8 mouse cellular contexts compared by ENCODE assay signal in the genomic region with DNA sequence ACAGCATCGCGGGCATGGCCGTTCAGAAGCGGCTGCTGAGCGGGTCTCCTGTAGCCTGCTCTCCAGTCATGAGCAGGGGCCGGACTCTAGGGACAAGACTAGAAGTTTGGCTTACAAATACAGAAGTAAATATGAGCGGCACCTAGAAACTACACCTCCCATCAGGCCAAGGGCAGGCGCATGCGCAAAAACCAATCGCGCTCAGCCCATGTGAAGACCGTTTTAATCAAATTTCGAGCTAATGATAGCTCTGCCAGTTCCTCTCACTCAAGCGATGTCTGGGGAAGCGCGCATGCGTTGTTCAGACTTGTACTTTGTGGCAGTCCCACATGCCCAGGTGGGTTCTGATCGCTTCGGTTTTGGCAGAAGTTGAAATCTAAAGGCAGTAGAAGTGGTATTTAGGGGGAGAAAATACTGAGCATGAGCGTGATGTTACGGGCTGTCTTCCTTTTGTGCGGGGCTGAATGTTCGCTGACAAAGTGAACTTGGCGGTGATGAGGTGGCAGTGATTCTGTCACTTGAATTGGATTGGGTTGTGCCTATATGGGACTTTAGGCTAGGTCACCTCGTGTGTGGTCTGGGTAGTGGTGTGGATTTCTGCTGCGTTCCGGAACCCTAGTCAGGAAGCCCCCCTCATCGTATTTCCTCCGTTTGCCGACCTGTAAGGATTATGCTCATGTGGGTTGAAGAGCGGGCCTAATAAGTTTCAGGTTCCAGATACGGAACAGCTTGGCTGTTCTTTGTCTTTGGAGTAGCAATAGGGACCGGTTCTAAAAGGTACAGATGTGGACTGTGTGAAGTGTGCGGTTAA. TPM values are rescaled to one million over a fixed set of nuclear protein-coding genes. Genes with fewer than 3 reads are reported as not detected.
DNase-seq lines count a peak whose midpoint lies in the region; ATAC-seq and TF ChIP-seq lines count a peak whose summit lies in the region.

Gene Arsk, minus strand, starts transcription at position 168 of the 811 bp plus-strand sequence.
Gene Ttc37, plus strand, starts transcription at position 242 of the 811 bp plus-strand sequence.

- no peaks in the 10 kb centered on the region for H3K4me1 ChIP-seq in cortical plate, adult 2 months (ENCODE audit: control insufficient read depth, insufficient read depth, low read length)
- H3K4me1 ChIP-seq in megakaryocyte, embryonic 14.5 days = peaks cover 24% of the 10 kb centered on the region

- H3K27me3 ChIP-seq in megakaryocyte, embryonic 14.5 days (replicated peaks) = no peaks in the 10 kb centered on the region

- TF ChIP-seq POLR2A in cortical plate, adult 2 months (IDR thresholded peaks at IDR 0.05; ENCODE audit: extremely low read depth, insufficient read depth, low read length) = peak; percentile 25; the same call in 1 of the 2 replicates

- no peaks in the 10 kb centered on the region for H3K9me3 ChIP-seq in megakaryocyte, embryonic 14.5 days

- TF ChIP-seq CTCF in cortical plate, adult 2 months (IDR thresholded peaks at IDR 0.05; ENCODE audit: extremely low read depth, insufficient read depth, low read length) = no peak

- peaks cover 35% of the 10 kb centered on the region for H3K36me3 ChIP-seq in megakaryocyte, embryonic 14.5 days (replicated peaks; ENCODE audit: low read length)

- peak within 1 kb of the TSS; percentile 53 for H3K4me3 ChIP-seq in cortical plate, adult 2 months (ENCODE audit: insufficient read depth, low read length)
- H3K4me3 ChIP-seq in megakaryocyte, embryonic 14.5 days (replicated peaks) = peak within 1 kb of the TSS; percentile 98

- ATAC-seq in activated CD4-positive, CD25-positive, alpha-beta regulatory T cell, adult 4 months = peak; percentile 93

- peak; percentile 89 to 96 for DNase-seq in gastrocnemius, adult 8-10 months (ENCODE audit: low spot score in 2 of 2)
- peak; percentile 94 for DNase-seq in hindlimb bud, embryonic 11.5 days (ENCODE audit: extremely low spot score, low read depth, low spot score)
- peak; percentile 86 to 95 for DNase-seq in left cerebral cortex, adult 8-10 months (ENCODE audit: low spot score in 2 of 2)
- DNase-seq in right cerebral cortex, postnatal 10 days (ENCODE audit: low spot score in 2 of 2) = peak; percentile 96 to 97
- peak; percentile 88 for DNase-seq in urinary bladder, postnatal 25 days (ENCODE audit: low spot score)

- H3K27ac ChIP-seq in cortical plate, adult 2 months (ENCODE audit: insufficient read depth, low read length) = 0 out of 2 replicates have a peak within 1 kb of the TSS, but pooled peaks have one; percentile 8

RNA-seq across cellular contexts. Expression of gene Arsk, which starts in this region (rescaled TPM):
- polyA plus RNA-seq in activated CD4-positive, CD25-positive, alpha-beta regulatory T cell, adult 4 months (2017; shearing (Covaris generic)) = 1 to 10 TPM; 4.7 to 10.0 TPM
- polyA plus RNA-seq in cortical plate, adult 2 months (2012; rRNA removed) = 5.0 and 5.4 TPM in 2 replicates
- 1 to 10 TPM; 3.0 to 4.3 (median 3.8) TPM for total RNA-seq in gastrocnemius, adult 8-10 months (2022)
- total RNA-seq in left cerebral cortex, adult 8-10 months (2022) = 10 to 100 TPM in 1 of 4 experiments, 1 to 10 TPM in 3; 5.3 to 10.1 (median 6.9) TPM
- 0.75 and 1.4 TPM in 2 replicates for polyA plus RNA-seq in megakaryocyte, embryonic 14.5 days (2012; ENCODE audit: insufficient read depth, low replicate concordance)

RNA-seq across cellular contexts. Expression of gene Ttc37, which starts in this region (rescaled TPM):
- 10 to 100 TPM; 16.8 to 17.8 TPM for polyA plus RNA-seq in activated CD4-positive, CD25-positive, alpha-beta regulatory T cell, adult 4 months (2017; shearing (Covaris generic))
- polyA plus RNA-seq in cortical plate, adult 2 months (2012; rRNA removed) = 12.9 and 13.9 TPM in 2 replicates
- total RNA-seq in gastrocnemius, adult 8-10 months (2022) = 10 to 100 TPM; 13.2 to 16.4 (median 14.2) TPM
- total RNA-seq in left cerebral cortex, adult 8-10 months (2022) = 10 to 100 TPM; 16.0 to 20.9 (median 18.9) TPM
- 0.06 TPM in 1 of 2 replicates, not detected in the other for polyA plus RNA-seq in megakaryocyte, embryonic 14.5 days (2012; ENCODE audit: insufficient read depth, low replicate concordance)

Comparison
In these comparisons a context has a peak if more than half of its experiments do, and no peak if none do; other contexts are left out.
1. Peak in every context shown above with its lines: DNase-seq, ATAC-seq, H3K4me3 ChIP-seq and H3K27ac ChIP-seq.
2. RNA of gene Ttc37 (polyA plus RNA-seq): 16.8 to 17.8 TPM in activated CD4-positive, CD25-positive, alpha-beta regulatory T cell, adult 4 months and 12.9 to 13.9 TPM in cortical plate, adult 2 months; 0.06 TPM in megakaryocyte, embryonic 14.5 days; every median in the first group is over 10 times any median in the second.